Mouse (Mus musculus) hindlimb bud, embryonic 11.5 days (tissue): ENCODE data around the gene Pnpla6.

Experiments used
- DNase-seq: peaks from one replicate; pipeline ENCODE4 v3.0.0-alpha.2; 2012; ENCODE audit warnings: low read depth, low spot score; ENCODE audit errors: extremely low spot score

The Pnpla6 gene

DNA sequence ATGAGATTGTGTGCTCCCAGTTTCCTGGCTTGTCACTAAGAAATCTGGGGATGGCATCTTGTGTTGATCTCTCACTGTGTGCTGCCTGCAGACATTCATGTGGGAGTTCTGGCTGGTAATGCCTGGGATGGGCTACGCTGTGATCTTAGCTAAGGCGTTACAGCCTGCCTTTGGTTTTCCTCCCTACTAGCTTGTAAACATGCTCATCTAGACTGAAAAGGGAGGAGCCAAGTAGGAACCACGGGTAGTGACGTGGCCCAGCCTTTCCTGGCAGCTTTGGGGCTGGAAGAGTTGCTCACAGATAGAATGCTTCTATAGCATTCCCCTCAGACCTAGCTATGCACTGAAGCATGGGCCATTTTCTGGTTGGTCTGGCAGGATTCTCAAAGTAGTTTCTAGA is 13.0 kb upstream of the Pnpla6 start:
- DNase-seq = no peak

DNA sequence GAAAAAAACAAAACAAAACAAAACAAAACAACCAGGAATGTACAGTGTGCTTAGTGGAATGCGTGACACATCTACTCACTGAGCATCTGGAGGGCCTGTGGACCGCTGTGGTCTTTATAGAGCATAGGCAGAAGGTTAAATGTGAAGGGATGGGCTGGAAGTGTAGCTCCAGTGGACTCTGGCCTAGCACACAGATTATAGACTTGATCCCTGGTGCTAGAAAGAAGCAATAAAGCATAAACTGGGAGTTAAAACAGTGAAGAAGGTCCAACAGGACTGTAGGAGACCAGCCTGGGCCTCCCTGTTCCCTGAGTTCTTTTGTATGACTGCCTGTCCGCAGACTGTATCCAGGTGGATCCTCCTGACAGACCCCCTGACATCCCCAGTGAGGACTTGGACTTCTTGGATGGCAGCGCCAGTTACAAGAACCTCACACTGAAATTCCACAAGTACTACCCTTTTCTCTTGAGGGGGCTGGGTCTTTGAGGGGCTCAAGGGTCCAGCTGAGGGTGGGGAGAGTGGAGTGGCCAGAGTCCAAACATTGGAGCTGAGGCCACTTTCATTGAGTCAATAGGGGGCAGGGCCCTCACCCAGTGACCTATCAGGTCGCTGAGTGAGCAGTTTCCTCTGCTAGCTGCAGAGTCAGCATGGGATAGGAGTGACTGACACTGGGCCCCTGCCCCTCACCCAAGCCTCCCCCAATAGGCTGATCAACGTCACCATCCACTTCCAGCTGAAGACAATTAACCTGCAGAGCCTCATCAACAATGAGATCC is 7.0 kb upstream of the Pnpla6 start:
- DNase-seq = no peak

DNA sequence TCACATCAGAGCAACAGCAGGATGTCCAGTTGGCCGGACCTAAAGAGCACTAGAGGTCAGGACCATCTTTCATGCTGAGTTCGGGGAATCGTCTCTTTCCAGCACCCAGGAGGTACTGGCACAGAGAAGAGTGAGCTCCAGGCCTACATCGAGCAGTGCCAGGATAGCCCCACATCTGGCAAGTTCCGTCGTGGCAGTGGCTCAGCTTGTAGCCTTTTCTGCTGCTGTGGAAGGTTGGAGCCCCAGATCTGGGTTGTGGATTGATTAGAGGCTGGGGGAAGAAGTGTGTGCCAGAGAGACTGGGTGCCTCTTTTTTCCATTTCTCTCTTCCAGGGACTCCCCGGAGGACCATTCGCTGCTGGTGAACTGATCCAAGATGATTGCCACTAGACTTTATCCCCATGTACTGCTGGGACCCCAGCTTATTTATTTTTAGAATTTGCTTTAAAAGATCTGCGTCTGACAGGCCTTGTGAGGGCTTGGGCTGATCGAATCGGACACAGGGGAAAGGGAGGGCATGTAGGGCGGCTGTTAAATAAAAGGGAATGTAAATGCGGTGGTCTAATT is 420 bp upstream of the Pnpla6 start:
- no peak for DNase-seq

DNA sequence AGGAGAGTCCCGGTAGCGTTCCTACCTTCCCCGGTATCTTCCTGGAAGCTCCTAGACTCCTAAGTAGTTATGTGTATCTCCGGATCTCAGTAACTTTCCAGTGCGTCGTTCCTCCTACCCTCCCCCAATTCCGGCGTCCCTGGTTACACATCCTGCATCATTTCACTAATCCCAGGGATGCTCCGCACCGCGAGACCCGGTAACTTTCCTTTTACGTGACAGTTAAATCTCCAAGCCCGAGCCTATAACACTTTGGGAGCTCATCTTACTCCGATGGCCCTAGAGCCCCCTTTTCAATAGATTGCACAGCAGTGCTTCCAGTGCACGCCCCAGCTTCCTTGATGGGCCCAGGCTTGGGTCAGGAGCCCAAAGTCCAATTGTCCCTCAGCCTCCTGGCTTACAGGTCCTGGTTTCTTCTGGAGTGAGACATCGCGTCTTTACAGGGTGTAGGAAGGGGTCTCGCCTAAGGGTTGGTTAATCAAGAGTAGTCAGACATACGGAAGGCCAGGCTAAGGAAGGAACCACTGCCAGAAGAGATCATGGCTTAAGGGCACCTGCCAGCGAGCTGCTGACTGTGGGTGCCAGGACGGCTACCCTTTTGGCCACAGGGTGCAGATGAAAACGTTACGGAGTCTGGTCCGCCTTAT is 710 bp downstream of the Pnpla6 start:
- DNase-seq = no peak

DNA sequence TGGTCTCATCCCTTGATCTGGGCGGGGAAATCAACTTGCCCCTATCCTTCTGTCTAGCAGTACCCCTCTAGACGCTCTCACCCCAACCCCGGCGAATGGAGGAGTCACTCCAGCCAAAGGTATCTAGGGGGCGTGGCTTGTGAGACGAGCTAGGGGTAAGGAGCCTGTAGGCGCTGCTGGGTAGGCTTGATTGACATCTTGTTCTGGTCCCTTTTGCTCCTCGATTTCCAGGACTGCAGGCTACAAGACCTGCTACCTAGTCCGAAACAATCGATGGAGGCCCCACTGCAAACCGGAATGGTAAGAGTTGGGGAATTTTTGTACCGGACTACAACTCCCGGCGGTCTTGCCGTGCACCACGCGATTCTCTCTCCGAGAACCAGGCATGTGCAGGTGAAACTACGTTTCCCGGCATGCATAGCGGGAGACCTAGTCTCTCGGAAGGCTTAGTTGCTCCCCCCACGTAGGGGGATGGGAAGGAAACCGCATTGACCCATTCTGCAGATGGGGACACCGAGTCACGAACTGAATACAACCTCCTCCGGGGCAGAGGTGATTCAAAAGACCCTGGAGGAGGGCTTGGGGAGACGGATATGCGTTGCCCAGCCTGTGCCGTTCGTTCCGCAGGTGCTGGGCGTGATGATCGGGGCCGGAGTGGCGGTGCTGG is 1.4 kb downstream of the Pnpla6 start:
- peak; percentile 95 for DNase-seq

DNA sequence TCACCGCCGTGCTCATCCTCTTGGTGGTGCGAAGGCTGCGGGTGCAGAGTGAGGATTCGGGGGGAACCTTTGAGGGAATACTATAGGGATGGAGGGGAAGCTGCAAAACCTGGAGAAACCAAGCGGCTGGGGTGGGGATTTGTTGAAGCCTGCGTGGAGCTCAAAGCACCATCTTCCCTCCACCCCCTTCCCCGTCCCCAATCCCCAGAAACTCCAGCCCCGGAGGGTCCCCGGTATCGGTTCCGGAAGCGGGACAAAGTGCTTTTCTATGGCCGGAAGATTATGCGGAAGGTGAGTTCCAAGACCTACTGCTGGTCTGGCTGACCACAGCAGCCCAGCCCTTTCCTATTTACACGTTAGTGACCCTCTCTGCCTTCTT is 1.9 kb downstream of the Pnpla6 start:
- DNase-seq = no peak

DNA sequence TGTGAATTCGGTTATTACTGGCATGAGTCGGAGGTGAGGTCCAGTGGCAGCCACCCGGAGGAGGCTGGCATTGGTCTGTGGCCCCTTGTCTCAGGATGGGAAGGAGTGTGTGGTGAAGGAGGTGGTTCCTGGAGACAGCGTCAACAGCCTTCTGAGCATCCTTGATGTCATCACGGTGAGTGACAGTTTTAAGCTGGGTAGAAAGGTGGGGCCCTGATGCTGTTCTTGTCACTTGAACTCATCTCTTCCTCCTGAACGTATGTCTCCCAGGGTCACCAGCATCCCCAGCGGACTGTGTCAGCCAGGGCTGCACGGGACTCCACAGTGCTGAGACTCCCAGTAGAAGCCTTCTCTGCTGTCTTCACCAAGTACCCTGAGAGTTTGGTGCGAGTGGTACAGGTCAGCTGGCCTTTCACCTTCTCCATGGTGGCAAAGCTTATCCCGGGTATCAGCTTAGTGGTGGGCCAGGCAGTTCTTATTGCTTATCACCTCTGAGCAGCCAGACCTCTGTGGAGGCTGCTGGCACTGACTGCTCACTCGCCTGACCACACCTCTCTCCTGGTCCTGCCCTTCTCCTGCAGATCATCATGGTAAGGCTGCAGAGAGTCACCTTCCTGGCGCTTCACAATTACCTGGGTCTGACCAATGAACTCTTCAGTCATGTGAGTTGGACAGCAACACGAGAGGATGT is 7.0 kb downstream of the Pnpla6 start:
- DNase-seq = no peak

DNA sequence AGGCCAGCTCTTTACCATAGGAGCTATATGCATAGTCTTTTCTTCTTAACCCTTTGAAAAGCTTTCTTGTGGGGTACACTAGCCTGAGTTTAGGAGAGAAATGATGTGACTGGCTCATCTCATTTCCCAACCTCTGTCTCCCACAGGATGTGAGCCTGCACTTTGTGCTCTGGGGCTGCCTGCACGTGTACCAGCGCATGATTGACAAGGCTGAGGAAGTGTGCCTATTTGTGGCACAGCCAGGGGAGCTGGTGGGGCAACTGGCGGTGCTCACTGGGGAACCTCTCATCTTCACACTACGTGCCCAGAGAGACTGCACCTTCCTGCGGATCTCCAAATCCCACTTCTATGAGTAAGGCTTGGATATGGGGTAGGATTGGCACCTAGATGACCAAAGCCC is 15.6 kb downstream of the Pnpla6 start:
- DNase-seq = no peak

DNA sequence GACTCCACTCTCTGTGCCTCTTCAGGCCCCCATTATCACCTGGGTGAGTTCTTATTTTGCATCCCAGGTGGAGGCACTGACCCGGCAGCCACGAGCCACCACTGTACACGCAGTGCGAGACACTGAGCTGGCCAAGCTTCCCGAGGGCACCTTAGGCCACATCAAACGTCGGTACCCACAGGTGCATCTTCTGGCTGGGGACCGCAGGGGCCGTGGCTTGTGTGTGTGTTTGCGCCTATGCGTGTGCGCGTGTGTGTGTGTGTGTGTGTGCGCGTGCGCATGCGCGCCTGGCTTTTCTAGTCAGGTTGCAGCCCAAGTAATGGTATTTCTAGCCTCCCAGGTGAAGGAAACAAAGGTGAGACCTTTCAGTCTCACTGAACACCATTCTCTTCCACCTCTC is 16.8 kb downstream of the Pnpla6 start:
- no peak for DNase-seq

DNA sequence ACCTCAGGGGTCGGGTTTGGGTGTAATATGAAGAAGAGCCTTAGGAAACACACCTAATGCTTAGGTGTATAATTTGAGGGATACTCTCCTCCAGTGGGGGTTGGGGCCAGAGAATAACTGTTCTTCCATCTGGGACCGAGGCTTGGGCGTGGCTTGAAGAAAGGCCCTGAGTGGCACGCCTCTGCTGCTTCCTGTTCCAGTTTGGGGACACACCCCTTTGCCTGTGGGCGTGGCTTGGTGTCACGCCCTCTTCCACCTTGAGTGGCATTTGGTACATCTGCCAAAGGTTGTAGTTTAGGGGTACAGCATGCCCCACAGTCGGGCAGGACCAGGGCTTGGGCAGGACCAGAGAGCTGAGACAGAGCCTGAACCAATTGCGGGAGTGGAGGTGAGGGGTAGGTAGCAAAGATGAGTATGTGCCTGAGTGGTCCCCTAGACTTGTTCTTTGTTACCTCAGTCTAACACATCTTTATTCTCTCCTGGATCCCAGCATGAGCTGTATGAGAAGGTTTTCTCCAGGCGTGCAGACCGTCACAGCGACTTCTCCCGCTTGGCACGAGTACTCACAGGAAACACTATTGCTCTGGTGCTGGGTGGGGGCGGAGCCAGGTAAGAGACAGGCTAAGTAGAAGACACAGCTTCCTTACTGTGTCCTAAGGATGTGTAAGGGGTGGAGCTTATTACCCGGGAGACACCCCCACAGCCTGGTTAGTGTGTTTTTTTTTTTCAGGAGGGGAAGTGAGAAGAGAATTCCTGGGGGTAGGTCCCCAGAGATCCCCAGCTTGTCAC is 21.1 kb downstream of the Pnpla6 start:
- no peak for DNase-seq

DNA sequence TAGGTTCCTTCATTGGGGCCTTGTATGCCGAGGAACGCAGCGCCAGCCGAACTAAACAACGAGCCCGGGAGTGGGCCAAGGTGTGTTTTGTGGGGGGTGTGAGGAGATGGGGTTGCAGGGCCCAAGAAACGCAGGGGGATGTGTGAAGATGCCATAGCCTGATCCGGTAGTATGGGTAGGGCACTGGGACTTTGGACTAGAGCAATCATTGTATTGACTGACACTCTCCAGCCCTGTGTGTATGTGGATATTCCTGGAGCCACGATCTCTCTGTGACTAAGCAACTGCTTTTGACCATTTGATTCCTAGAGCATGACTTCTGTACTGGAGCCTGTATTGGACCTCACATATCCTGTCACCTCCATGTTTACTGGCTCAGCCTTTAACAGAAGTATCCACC is 21.8 kb downstream of the Pnpla6 start:
- DNase-seq = no peak

DNA sequence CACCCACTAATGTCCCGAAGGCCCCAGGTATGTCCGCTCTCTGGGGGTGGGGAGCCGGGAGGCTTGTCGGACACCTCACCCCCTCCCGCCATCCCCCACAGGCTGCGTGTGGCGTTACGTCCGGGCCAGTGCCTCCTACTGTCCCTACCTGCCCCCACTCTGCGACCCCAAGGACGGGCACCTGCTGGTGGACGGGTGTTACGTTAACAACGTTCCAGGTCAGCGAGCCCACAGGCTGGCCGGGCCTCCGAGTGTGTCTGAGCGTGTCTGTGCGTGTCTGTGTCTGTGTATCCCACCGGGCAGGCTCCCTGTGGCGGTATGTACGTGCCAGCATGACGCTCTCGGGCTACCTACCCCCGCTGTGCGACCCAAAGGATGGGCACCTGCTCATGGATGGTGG is 22.5 kb downstream of the Pnpla6 start:
- DNase-seq = no peak

DNA sequence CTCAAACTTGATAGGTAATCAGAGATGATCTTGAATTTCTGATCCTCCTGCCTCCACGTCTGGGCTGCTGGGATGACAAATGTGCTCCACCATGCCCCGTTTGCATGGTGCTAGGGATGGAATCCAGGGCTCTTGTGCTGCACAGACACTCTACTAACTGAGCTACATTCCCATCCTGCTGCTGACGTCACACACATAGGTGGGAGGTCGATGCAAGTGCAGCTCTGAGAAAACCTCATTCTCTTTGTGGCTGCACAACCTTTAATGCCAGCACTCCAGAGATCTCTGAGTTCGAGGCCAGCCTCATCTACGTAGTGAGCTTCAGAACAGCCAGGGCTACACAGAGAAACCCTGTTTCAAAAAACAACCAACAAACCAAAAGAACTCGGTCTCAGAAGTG is 24.0 kb downstream of the Pnpla6 start:
- DNase-seq = no peak

DNA sequence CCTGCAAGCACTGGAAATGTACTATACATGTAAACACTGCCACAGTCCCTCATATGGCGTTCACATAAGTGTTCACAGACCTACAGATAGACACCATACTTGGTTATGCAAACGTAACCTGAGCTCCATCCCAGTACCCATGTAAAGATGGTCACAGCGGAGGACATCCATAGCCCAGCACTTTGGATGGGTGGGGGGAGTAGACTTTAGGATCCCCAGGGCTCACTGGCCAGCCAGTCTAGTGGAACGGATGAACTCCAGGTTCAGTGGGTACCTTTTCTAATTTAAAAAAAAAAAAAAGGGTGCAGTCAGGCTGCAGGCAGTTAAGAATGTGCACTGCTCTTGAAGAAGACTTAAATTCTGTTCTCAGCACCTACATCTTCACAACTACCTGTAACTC is 24.9 kb downstream of the Pnpla6 start:
- no peak for DNase-seq

DNA sequence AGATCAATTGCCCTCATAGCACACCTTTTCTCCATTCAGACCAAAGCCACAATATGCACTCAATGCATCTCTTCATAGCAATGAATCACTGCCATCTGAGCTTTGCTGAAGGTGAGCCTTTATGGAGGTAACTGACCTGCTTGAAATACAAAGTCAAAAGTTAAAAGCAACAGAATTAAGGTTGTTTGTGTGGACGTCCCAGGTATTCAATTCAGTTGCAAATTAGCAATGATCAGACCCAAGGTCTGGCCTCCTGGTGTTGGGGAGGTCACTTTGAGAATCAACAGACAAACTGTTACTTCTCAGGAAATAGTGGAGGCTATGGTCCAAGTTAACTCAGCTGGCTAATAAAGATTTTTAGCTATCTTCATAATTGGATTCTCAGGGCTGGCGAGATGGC is 31.3 kb downstream of the Pnpla6 start:
- no peak for DNase-seq

DNA sequence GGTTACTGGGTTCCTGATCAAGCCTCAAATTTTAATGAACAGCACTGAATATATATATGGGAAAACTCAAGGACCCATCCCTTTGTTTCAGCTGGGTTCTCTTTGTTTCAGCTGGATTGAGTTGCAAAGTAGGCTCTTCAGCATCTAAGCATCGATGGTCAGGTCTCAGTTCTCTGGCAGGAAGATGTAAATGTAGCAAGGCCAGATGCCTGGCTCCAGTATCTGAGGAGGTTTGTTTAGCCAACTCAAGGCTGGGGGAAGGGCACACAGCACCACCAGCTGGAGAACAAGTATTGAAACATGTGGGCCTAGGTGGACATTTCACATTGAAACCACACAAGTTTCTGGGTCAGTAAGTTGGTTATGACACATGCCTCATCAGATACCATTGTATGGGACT is 37.1 kb downstream of the Pnpla6 start:
- no peak for DNase-seq

DNA sequence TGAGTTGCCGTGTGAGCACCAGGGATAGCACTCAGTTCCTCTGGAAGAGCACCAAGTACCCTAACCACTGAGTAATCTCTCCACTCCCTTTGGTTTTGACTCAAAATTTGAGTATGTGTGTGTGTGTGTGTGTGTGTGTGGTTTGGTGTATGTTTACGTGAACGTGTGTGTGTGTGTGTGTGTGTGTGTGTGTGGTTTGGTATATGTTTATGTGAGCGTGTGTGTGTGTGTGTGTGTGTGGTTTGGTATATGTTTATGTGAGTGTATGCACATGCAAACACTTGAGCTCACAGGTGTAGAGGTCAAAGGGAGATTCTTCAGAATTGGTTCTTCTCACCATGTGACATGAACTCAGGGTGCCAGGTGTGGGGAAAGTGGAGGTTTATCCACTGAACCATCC is 40.9 kb downstream of the Pnpla6 start:
- no peak for DNase-seq

DNA sequence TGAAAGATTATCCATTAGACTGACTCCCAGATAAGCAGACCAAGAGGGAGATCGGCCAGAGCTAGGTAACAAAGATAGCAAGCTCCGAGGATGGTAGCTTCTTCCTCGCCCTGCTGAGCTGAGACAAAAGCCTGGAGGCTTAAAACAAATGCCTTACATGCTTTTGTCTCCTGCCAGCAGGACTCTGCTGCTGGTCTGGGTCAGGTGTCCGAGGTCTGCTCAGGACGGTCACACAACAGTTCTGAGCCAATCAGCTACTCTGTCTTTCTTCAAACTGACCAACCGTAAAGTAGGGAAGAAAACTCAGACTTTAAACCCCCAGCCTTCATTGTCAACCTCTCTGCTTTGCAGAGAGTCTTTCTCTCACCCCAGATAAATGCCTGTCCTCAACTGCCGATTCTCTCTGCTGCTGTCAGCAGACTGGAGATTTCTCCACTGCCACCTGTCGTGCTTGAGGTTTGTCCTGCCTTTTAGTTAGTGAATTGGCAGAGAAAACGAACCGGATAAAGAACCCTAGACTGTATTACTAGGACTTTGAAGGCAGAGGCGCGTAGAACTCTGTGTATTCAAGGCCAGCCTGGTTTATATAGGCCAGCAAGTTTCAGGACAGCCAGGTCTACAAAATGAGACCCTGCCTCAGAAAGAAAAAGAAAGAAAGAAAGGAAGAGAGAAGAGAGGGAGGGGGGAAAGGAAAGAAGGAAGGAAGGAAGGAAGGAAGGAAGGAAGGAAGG is 52.6 kb downstream of the Pnpla6 start, which contains the start of gene C330021F23Rik:
TSS of gene C330021F23Rik (plus strand) at position 350 of the 731 bp plus-strand sequence.
- DNase-seq = peak; percentile 41

DNA sequence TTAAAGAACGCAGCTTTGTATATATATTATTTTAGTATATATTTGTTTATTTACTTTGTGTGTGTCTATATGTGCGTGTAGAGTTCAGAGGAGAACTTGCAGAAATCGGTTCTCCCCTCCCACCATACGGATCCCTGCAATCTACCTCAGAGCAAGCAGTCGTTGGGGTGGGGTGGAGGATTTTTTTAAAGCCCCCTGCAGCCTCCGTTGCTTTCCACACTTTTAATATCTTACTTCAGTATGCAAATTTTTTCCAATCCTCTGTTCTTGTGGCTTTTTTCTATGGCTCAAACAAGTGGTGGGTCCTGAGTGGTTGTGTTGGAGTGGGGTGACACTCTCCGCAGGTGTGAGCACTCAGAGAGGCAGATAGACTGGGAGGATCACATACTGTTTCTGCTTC is 53.2 kb downstream of the Pnpla6 start:
- no peak for DNase-seq

DNA sequence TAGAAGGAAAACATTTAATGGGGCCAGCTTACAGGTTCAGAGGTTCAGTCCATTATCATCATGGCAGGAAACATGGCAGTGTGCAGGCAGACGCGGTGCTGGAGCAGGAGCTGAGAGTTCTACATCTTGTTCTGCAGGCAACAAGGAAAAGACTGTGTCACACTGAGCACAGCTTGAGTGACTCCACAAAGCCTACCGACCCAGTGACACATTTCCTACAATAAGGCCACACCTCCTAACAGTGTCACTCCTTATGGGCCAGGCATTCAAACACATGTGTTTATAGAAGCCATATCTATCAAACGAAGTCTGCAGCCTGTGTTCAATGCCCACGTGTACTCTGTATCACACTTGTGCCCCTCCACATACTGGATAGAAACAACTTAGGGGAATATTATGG is 54.6 kb downstream of the Pnpla6 start:
- DNase-seq = no peak
